Mouse (Mus musculus) liver, embryonic 14.5 days (tissue): ENCODE measurements around the gene C130032M10Rik.

ENCODE experiments used
- CTCF ChIP-seq: IDR thresholded peaks from 2 replicates; pipeline ENCODE4 v1.5.1; 2016; ENCODE audit warnings: antibody characterized with exemption, low read depth, control low read depth
- EP300 ChIP-seq: IDR thresholded peaks from 2 replicates; pipeline ENCODE4 v1.6.1; 2016; ENCODE audit warnings: antibody characterized with exemption, low read depth

DNA sequence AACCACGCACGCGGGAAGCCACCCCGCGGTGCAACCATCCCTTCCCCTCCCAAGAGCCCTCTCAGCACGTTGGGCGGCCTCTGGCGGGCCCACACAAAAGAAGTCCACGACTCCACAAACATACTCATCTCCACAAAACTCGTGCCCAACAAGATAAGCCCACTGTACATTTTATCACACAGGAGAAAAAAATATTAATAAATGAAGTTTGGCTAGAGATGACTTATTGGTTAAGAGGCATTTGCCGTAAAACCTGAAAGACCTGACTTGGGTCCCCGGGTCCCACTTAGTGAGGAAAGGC is 46.1 kb downstream of the C130032M10Rik start:
- TF ChIP-seq CTCF: no peak
- no peak for TF ChIP-seq EP300
